Mouse (Mus musculus) C3H10T1/2 (cell line): ENCODE results near the gene Dennd6a. TPM values are rescaled to one million over a fixed set of nuclear protein-coding genes. Genes with fewer than 3 reads are reported as not detected.

Source experiments
- polyA plus RNA-seq, 2 experiments: library from polyadenylated mRNA; unstranded; fragments of >200 nt; fragmentation: generic; extraction: Trizol; gene quantifications; one replicate each; pipeline ENCODE4 v1.2.1; 2012; ENCODE audit warnings: missing spikeins in 2 of 2

The Dennd6a gene
- 1 to 10 TPM in 1 of 2 experiments, under 1 TPM in 1; 0.35 to 3.9 TPM for polyA plus RNA-seq

GRCm38 (mm10) chr14:26573556-26573955 lies at the start of gene Dennd6a:
Dennd6a (plus strand) TSS chr14:26573856.

GRCm38 (mm10) chr14:26534757-26535479 lies 38.7 kb upstream of the Dennd6a start, which contains the start of gene Slmap:
Slmap (minus strand) TSS chr14:26534931.

GRCm38 (mm10) chr14:26637851-26638707 lies 64.4 kb downstream of the Dennd6a start, which contains the start of gene Arf4:
Arf4 (plus strand) TSS chr14:26638074.

GRCm38 (mm10) chr14:26669292-26670073 lies 95.8 kb downstream of the Dennd6a start, which contains the start of gene Pde12:
Pde12 (minus strand) TSS chr14:26669883.

Other genes with a start within 250 kb of the Dennd6a start
- 1 to 10 TPM in 1 of 2 experiments, under 1 TPM in 1; 0.64 to 6.7 TPM for gene Slmap, start 38.9 kb upstream of the Dennd6a start, polyA plus RNA-seq
- 100 to 1,000 TPM in 1 of 2 experiments, 10 to 100 TPM in 1; 41.8 to 127 TPM for gene Arf4, start 64.2 kb downstream of the Dennd6a start, polyA plus RNA-seq
- 1 to 10 TPM in 1 of 2 experiments, under 1 TPM in 1; 0.25 to 1.3 TPM for gene Pde12, start 96.0 kb downstream of the Dennd6a start, polyA plus RNA-seq
- not detected for gene Dnah12, start 119.4 kb downstream of the Dennd6a start, polyA plus RNA-seq